Mouse (Mus musculus): Measurements from ENCODE around the gene Tet3. TPM values are rescaled to one million over a fixed set of nuclear protein-coding genes. Genes with fewer than 3 reads are reported as not detected.

Gene Tet3
- polyA plus RNA-seq, 1 experiment = 65.6 TPM

DNA sequence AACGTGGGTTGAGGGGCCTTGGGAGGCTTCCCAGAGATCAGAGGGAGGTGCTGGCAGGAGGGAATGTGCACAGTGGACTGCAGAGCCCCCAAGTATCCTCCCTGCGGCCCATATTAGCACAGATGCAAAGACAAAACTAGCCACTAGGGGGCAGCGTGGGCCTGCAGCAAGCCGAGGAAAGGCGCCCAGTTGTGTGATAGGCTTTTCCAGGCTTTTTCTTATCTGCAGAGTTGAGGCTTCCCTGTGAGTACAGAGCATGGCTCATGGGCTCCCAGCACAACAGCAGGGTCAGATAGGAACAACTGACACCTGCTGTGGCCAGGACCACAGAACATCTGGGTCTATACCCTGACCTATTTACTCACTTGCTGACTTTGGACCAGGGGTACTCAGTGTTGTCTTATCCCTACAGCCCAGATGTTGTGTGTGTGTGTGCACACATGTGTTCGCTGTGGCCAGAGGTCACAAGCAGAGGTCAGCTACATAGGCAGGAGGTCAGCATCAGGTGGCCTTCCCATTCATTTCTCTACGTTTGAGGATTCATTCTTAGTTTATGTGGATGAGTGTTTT, 102.2 kb downstream of the Tet3 start:
- no peak overlapping the region for H3K27ac ChIP-seq (ENCODE audit: insufficient read depth, low read depth, low read length)
- H3K4me3 ChIP-seq (ENCODE audit: insufficient read depth, low read depth, low read length) = no peak overlapping the region
- 21% methylated on average over 7 of the region's 7 CpGs for WGBS
- TF ChIP-seq CTCF (IDR thresholded peaks at IDR 0.05; ENCODE audit: insufficient read depth, low read depth, low read length) = peak; percentile 97
- no peak for TF ChIP-seq POLR2A (IDR thresholded peaks at IDR 0.05; ENCODE audit: insufficient read depth, low read depth, low read length)
- H3K4me1 ChIP-seq (ENCODE audit: control insufficient read depth, insufficient read depth, low read length) = no peaks in the 10 kb centered on the region

DNA sequence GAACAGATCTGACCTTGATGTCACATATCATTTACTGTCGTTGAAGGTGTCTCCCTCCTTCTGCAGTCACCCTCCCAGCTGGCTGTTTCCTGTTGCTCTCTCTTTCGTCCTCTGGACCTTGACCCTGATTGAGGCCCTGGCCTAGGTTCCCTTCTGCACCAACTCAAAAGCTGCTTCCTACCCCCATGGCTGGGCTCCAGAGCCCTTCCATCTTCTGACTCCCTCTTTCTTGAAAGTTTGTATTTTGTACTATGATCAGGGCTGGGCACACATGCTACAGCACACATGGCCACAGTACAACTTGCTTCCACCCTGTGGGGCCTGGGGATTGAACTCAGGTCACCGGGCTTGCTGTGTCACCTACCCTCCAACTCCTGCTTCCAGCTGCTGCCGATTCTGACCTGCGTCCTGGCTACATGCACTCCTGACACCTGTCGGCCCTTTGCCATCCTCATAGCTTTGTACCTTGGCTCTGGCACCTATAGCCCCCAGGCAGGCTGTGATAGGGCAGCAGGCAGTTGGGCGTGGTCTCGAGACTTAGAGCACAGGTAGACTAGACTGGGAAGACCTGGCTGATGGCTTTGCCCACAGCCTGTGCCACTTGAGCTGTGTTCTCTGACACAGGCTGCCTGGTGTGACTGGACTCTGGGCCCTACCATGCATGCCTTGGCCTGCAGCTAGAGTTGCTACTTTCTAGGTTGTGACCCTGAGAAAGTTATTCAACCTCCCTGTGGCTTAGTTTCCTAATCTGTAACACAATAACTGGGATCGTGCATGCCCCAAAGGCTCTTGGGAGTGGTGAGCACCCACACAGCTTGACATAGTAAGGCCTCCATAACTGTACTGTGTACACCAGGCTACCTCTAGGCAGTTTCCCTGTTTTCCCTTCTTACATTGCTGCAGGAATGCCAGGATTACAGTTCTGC, 103.8 kb downstream of the Tet3 start:
- H3K27ac ChIP-seq (ENCODE audit: insufficient read depth, low read depth, low read length) = no peak overlapping the region
- TF ChIP-seq CTCF (IDR thresholded peaks at IDR 0.05; ENCODE audit: insufficient read depth, low read depth, low read length) (no peak), POLR2A (IDR thresholded peaks at IDR 0.05; ENCODE audit: insufficient read depth, low read depth, low read length) (no peak)
- no peak overlapping the region for H3K4me3 ChIP-seq (ENCODE audit: insufficient read depth, low read depth, low read length)
- WGBS = 82% methylated on average over 9 of the region's 9 CpGs
- peaks cover 4% of the 10 kb centered on the region for H3K4me1 ChIP-seq (ENCODE audit: control insufficient read depth, insufficient read depth, low read length)

GRCm38 (mm10) chr6:83352666-83353410, 106.0 kb downstream of the Tet3 start:
- Histone ChIP-seq H3K27ac (ENCODE audit: insufficient read depth, low read depth, low read length) (no peak overlapping the region), H3K4me1 (ENCODE audit: control insufficient read depth, insufficient read depth, low read length) (peaks cover 9% of the 10 kb centered on the region), H3K4me3 (ENCODE audit: insufficient read depth, low read depth, low read length) (no peak overlapping the region)
- no peak for TF ChIP-seq POLR2A (IDR thresholded peaks at IDR 0.05; ENCODE audit: insufficient read depth, low read depth, low read length)
- no peak for TF ChIP-seq CTCF (IDR thresholded peaks at IDR 0.05; ENCODE audit: insufficient read depth, low read depth, low read length)
- WGBS = 94% methylated on average over 24 of the region's 24 CpGs

DNA sequence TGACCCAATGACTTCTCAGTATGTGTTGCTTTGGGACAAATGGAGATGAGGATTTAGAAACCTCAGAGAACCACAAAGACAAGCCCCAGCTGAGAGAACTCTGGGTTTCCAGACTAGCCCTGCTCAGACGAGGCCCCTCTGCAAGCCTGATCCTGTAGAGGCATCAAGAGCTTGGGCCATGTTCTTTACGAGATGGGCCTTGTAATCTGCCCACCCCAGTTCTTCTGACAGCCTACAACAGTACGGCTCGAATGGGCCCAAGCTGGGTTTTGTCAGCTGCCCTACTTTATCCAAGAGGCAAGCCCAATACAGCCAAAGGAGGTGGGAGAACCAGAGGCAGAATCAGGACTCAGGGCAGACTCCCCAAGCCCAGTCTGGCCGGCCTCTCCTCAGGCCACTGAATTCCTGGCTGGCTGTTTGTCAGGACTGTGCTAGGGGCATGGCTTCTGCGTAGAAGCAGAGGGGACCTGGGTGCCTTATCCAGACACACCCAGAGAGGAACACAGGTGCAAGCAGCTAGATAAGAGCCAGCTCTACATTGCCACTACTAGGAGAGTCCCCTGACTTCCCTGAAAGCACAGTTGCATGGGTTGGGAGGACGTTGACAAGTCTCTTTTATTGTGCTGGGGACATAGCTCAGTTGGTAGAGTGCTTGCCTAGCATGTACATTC, 107.3 kb downstream of the Tet3 start:
- Histone ChIP-seq H3K4me3 (ENCODE audit: insufficient read depth, low read depth, low read length) (no peak overlapping the region), H3K27ac (ENCODE audit: insufficient read depth, low read depth, low read length) (no peak overlapping the region), H3K4me1 (ENCODE audit: control insufficient read depth, insufficient read depth, low read length) (peaks cover 9% of the 10 kb centered on the region)
- TF ChIP-seq POLR2A (IDR thresholded peaks at IDR 0.05; ENCODE audit: insufficient read depth, low read depth, low read length) (no peak), CTCF (IDR thresholded peaks at IDR 0.05; ENCODE audit: insufficient read depth, low read depth, low read length) (no peak)
- 85% methylated on average over 7 of the region's 7 CpGs for WGBS

DNA sequence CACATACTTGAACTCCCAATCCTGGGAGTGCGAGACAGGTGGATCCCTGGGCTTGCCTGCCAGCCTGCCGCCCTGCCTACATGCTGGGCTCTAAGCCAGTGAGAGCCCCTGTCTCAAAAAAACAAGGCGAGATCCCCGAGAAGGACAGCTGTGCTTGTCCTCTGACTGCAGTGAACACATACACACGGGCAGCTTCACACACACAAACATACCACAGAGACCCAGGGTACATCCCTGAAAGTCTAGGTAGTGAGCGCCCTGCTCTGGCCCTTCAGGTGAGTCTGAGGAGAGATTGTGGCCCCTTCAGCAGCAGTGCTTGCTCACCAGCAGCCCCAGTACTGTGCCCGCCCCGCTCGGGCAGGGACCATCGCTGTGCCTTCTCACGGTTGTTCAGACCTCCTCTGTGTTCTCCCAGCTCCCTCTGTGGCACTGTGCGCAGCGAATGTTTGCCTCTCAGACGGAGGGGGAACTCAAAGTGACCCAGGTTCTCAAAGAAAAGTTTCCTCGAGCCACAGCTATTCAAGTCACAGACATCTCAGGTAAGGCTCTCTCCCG, 108.0 kb downstream of the Tet3 start:
- Histone ChIP-seq H3K4me1 (ENCODE audit: control insufficient read depth, insufficient read depth, low read length) (peaks cover 9% of the 10 kb centered on the region), H3K4me3 (ENCODE audit: insufficient read depth, low read depth, low read length) (no peak overlapping the region), H3K27ac (ENCODE audit: insufficient read depth, low read depth, low read length) (no peak overlapping the region)
- TF ChIP-seq POLR2A (IDR thresholded peaks at IDR 0.05; ENCODE audit: insufficient read depth, low read depth, low read length) (no peak), CTCF (IDR thresholded peaks at IDR 0.05; ENCODE audit: insufficient read depth, low read depth, low read length) (no peak)
- 87% methylated on average over 16 of the region's 16 CpGs for WGBS

- no peak overlapping the region for H3K27ac ChIP-seq (ENCODE audit: insufficient read depth, low read depth, low read length)
Measured at GRCm38 (mm10) chr6:83350172-83350571, 108.7 kb downstream of the Tet3 start.

DNA sequence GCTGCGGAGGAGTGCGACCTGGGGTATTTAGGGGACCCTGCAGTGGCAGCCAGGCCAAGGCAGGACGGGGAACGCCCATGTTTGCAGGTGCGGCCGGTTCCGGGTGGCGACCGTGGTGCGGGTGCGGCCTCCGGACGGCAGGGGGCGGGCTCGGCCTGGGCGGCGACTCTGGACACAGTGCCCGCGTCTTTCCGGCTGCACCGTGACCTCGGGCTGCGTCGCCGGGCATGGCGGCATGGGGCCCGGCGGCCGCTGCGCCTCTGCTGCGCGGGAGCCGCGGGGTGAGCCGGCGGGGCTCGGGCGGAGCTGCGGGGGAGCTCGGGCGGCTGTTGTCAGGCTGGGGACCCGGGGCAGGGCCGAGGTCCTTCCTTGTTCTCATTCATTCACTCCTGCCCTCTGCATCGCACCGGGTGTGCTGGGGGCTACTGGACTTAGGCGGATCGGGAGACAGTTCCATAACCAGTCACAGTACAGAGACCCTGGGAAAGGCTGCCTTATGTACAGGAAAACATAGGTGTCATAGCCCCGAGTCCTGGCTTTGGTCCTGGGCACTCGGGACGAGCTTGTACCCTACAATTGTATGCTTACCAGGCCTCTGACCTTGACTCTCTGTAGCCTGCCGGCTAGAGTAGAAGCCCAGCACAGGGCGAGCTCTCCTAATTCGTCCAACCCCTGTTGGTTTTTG, 109.5 kb downstream of the Tet3 start:
- TF ChIP-seq CTCF (IDR thresholded peaks at IDR 0.05; ENCODE audit: insufficient read depth, low read depth, low read length) = peak; percentile 81
- TF ChIP-seq POLR2A (IDR thresholded peaks at IDR 0.05; ENCODE audit: insufficient read depth, low read depth, low read length) = peak; percentile 87
- WGBS = under 1% methylated on average over 53 of the region's 53 CpGs

More at GRCm38 (mm10) chr6:83350172-83350571, 108.7 kb downstream of the Tet3 start:
- Histone ChIP-seq H3K4me1 (ENCODE audit: control insufficient read depth, insufficient read depth, low read length) (peaks cover 9% of the 10 kb centered on the region), H3K4me3 (ENCODE audit: insufficient read depth, low read depth, low read length) (peak overlapping the region; percentile 90)
- TF ChIP-seq POLR2A (IDR thresholded peaks at IDR 0.05; ENCODE audit: insufficient read depth, low read depth, low read length) (no peak), CTCF (IDR thresholded peaks at IDR 0.05; ENCODE audit: insufficient read depth, low read depth, low read length) (no peak)
- 77% methylated on average over 7 of the region's 7 CpGs for WGBS

DNA sequence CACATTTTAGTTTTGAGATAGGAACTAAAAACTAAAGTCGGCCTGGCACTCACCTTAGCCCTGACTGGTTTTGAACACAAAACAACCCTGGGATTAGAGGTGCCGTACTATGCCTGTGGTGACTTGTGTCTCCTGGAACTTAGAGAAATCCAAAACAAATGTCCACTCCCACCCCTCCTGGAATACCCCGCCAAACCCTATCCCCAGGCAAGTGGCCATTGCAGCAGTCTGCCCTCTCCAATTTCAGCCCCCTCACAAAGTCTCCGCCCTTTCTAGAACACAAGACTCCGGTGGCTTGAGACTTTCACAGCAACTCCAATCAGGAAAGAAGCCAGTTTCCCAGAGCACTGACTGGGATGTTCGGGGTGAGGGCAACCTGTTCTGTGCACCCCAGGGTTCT, 110.0 kb downstream of the Tet3 start, which contains the start of gene Bola3:
Gene Bola3, plus strand, starts transcription at position 275 of the 400 bp plus-strand sequence.
- Histone ChIP-seq H3K4me1 (ENCODE audit: control insufficient read depth, insufficient read depth, low read length) (peaks cover 9% of the 10 kb centered on the region), H3K4me3 (ENCODE audit: insufficient read depth, low read depth, low read length) (peak within 1 kb of the TSS; percentile 90), H3K27ac (ENCODE audit: insufficient read depth, low read depth, low read length) (no peak within 1 kb of the TSS)
- 32% methylated on average over 6 of the region's 6 CpGs for WGBS
- TF ChIP-seq CTCF (IDR thresholded peaks at IDR 0.05; ENCODE audit: insufficient read depth, low read depth, low read length) = no peak

More for the DNA sequence above, 109.5 kb downstream of the Tet3 start:
- H3K4me1 ChIP-seq (ENCODE audit: control insufficient read depth, insufficient read depth, low read length) = peaks cover 9% of the 10 kb centered on the region
- H3K27ac ChIP-seq (ENCODE audit: insufficient read depth, low read depth, low read length) = no peak overlapping the region
- H3K4me3 ChIP-seq (ENCODE audit: insufficient read depth, low read depth, low read length) = peak overlapping the region; percentile 90
